14 mouse cellular contexts compared by ENCODE assay signal in genomic region chr17:29297813-29298212, GRCm38 (mm10). TPM values are rescaled to one million over a fixed set of nuclear protein-coding genes. Genes with fewer than 3 reads are reported as not detected.
A peak's percentile ranks its signal among the peaks of the same experiment; 100 is the strongest.
DNase-seq lines count a peak whose midpoint lies in the region; ATAC-seq and TF ChIP-seq lines count a peak whose summit lies in the region.
"Had no signal": no experiment of that assay in that cellular context is flagged by ENCODE, and none has a peak within 500 bp of the region (broad histone marks: within the 10 kb centered on the region; RNA-seq: fewer than 3 reads in every experiment).

No protein-coding gene starts in this region.

- no peak for TF ChIP-seq CTCF in kidney, adult 2 months (conservative IDR thresholded peaks at IDR 0.05; ENCODE audit: insufficient read depth, insufficient read length, low read depth, low read length)

- no peak overlapping the region for H3K4me3 ChIP-seq in kidney, adult 2 months (ENCODE audit: insufficient read depth, low read depth, low read length)
- no peak overlapping the region for H3K4me3 ChIP-seq in limb, embryonic 13.5 days
- no peak overlapping the region for H3K4me3 ChIP-seq in midbrain, embryonic 16.5 days (ENCODE audit: low read depth, low read length)
- H3K4me3 ChIP-seq: embryonic facial prominence, embryonic 13.5 days; heart, embryonic 12.5 days had no signal

- H3K4me1 ChIP-seq in kidney, adult 2 months (ENCODE audit: control insufficient read depth, insufficient read depth, low read length): peaks cover 34% of the 10 kb centered on the region
- peaks cover 27% of the 10 kb centered on the region for H3K4me1 ChIP-seq in limb, embryonic 13.5 days
- no peaks in the 10 kb centered on the region for H3K4me1 ChIP-seq in midbrain, embryonic 16.5 days (ENCODE audit: control insufficient read depth, insufficient read depth, low read length)

- H3K36me3 ChIP-seq in kidney, adult 2 months (ENCODE audit: control insufficient read depth, insufficient read depth, low read length): no peaks in the 10 kb centered on the region; the same call in 1 of the 2 replicates
- H3K36me3 ChIP-seq in limb, embryonic 13.5 days: peaks cover 86% of the 10 kb centered on the region
- peaks cover 37% of the 10 kb centered on the region for H3K36me3 ChIP-seq in midbrain, embryonic 16.5 days (ENCODE audit: control insufficient read depth, insufficient read depth, low read length)

- H3K4me2 ChIP-seq in limb, embryonic 13.5 days (replicated peaks): no peak overlapping the region
- no peak overlapping the region for H3K4me2 ChIP-seq in midbrain, embryonic 16.5 days (ENCODE audit: low read length)
- H3K4me2 ChIP-seq: embryonic facial prominence, embryonic 13.5 days; heart, embryonic 12.5 days had no signal

- no peak for DNase-seq in kidney, adult 2 months
- no peak for DNase-seq in kidney, adult 11 months
- peak; percentile 19 to 44 for DNase-seq in lung, postnatal 4 days
- DNase-seq in lung, postnatal 14 days: no peak
- DNase-seq: adrenal gland, adult 2 months; cerebellum, adult 2 months; lung, adult 2 months had no signal

- 0 out of 2 replicates have a peak overlapping the region, but pooled peaks have one; percentile 20 for H3K27ac ChIP-seq in kidney, adult 2 months (ENCODE audit: insufficient read depth, low read depth, low read length)
- H3K27ac ChIP-seq in limb, embryonic 13.5 days: peak overlapping the region; percentile 33; the same call in 1 of the 2 replicates
- H3K27ac ChIP-seq in midbrain, embryonic 16.5 days (ENCODE audit: low read length): no peak overlapping the region
- H3K27ac ChIP-seq: embryonic facial prominence, embryonic 13.5 days had no signal

- WGBS in kidney, adult 2 months: 57% methylated on average over 6 of the region's 6 CpGs
- 86% methylated on average over 6 of the region's 6 CpGs for WGBS in limb, embryonic 13.5 days
- WGBS in midbrain, embryonic 16.5 days: 81% methylated on average over 6 of the region's 6 CpGs

- no peak for TF ChIP-seq POLR2A in kidney, adult 2 months (IDR thresholded peaks at IDR 0.05; ENCODE audit: low read depth, low read length)

- ATAC-seq in limb, embryonic 13.5 days (ENCODE audit: low FRiP score, low read depth): no peak
- no peak for ATAC-seq in granulocyte monocyte progenitor cell, adult 5-6 weeks (replicated peaks; ENCODE audit: poor library complexity, severe bottlenecking)
- no peak for ATAC-seq in midbrain, embryonic 16.5 days
- ATAC-seq: inflammation-experienced regulatory T-cells, adult 6 months had no signal

- no peaks in the 10 kb centered on the region for H3K27me3 ChIP-seq in kidney, adult 2 months (replicated peaks; ENCODE audit: control insufficient read depth, insufficient read depth, low read length)
- H3K27me3 ChIP-seq in limb, embryonic 13.5 days: no peaks in the 10 kb centered on the region
- no peaks in the 10 kb centered on the region for H3K27me3 ChIP-seq in midbrain, embryonic 16.5 days (ENCODE audit: control insufficient read depth, insufficient read depth, low read depth, low read length)
- H3K27me3 ChIP-seq: embryonic facial prominence, embryonic 13.5 days; heart, embryonic 12.5 days had no signal

- H3K9ac ChIP-seq in limb, embryonic 13.5 days: no peak overlapping the region
- H3K9ac ChIP-seq in midbrain, embryonic 16.5 days (ENCODE audit: low read depth, low read length): no peak overlapping the region
- H3K9ac ChIP-seq: embryonic facial prominence, embryonic 13.5 days; heart, embryonic 12.5 days had no signal

- H3K9me3 ChIP-seq in limb, embryonic 13.5 days: no peaks in the 10 kb centered on the region
- no peaks in the 10 kb centered on the region for H3K9me3 ChIP-seq in midbrain, embryonic 16.5 days (replicated peaks; ENCODE audit: control insufficient read depth, low read length, poor library complexity, severe bottlenecking)
- H3K9me3 ChIP-seq: embryonic facial prominence, embryonic 13.5 days; G1E; heart, embryonic 12.5 days had no signal

RNA-seq across cellular contexts. Expression of gene Pi16, which starts 19.7 kb away (rescaled TPM):
- 18.4 and 22.2 TPM in 2 replicates for polyA plus RNA-seq in kidney, adult 2 months (2012; rRNA removed)
- 0.45 and 0.46 TPM in 2 replicates for polyA plus RNA-seq in limb, embryonic 13.5 days (2015; fragmentation: Nextera tagmentation; extraction: Ambion mirVana)
- total RNA-seq in granulocyte monocyte progenitor cell, adult 5-6 weeks (2014; fragmentation: Nextera tagmentation): 7.0 and 15.7 TPM in 2 replicates
- 9.9 and 10.8 TPM in 2 replicates for total RNA-seq in granulocyte monocyte progenitor cell, adult 5-6 weeks (2017)
- polyA plus RNA-seq in midbrain, embryonic 16.5 days (2015; fragmentation: Nextera tagmentation; extraction: Ambion mirVana): 3.3 and 4.4 TPM in 2 replicates

RNA-seq across cellular contexts. Expression of gene BC004004, which starts 29.2 kb away (rescaled TPM):
- 219 and 228 TPM in 2 replicates for polyA plus RNA-seq in kidney, adult 2 months (2012; rRNA removed)
- polyA plus RNA-seq in limb, embryonic 13.5 days (2015; fragmentation: Nextera tagmentation; extraction: Ambion mirVana): 65.1 and 69.7 TPM in 2 replicates
- 97.2 and 127 TPM in 2 replicates for total RNA-seq in granulocyte monocyte progenitor cell, adult 5-6 weeks (2014; fragmentation: Nextera tagmentation)
- total RNA-seq in granulocyte monocyte progenitor cell, adult 5-6 weeks (2017): 67.3 and 108 TPM in 2 replicates
- 125 TPM in 2 replicates for polyA plus RNA-seq in midbrain, embryonic 16.5 days (2015; fragmentation: Nextera tagmentation; extraction: Ambion mirVana)

RNA-seq across cellular contexts. Expression of gene Ppil1, which starts 33.8 kb away (rescaled TPM):
- 21.5 and 23.5 TPM in 2 replicates for polyA plus RNA-seq in kidney, adult 2 months (2012; rRNA removed)
- 155 and 162 TPM in 2 replicates for polyA plus RNA-seq in limb, embryonic 13.5 days (2015; fragmentation: Nextera tagmentation; extraction: Ambion mirVana)
- total RNA-seq in granulocyte monocyte progenitor cell, adult 5-6 weeks (2014; fragmentation: Nextera tagmentation): 83.0 and 122 TPM in 2 replicates
- 97.1 and 107 TPM in 2 replicates for total RNA-seq in granulocyte monocyte progenitor cell, adult 5-6 weeks (2017)
- 106 and 107 TPM in 2 replicates for polyA plus RNA-seq in midbrain, embryonic 16.5 days (2015; fragmentation: Nextera tagmentation; extraction: Ambion mirVana)

RNA-seq across cellular contexts. Expression of gene Mtch1, which starts 49.9 kb away (rescaled TPM):
- 375 and 393 TPM in 2 replicates for polyA plus RNA-seq in kidney, adult 2 months (2012; rRNA removed)
- polyA plus RNA-seq in limb, embryonic 13.5 days (2015; fragmentation: Nextera tagmentation; extraction: Ambion mirVana): 328 and 333 TPM in 2 replicates
- total RNA-seq in granulocyte monocyte progenitor cell, adult 5-6 weeks (2014; fragmentation: Nextera tagmentation): 125 and 132 TPM in 2 replicates
- total RNA-seq in granulocyte monocyte progenitor cell, adult 5-6 weeks (2017): 69.5 and 74.3 TPM in 2 replicates
- polyA plus RNA-seq in midbrain, embryonic 16.5 days (2015; fragmentation: Nextera tagmentation; extraction: Ambion mirVana): 463 and 470 TPM in 2 replicates

RNA-seq across cellular contexts. Expression of gene Cpne5, which starts 59.8 kb away (rescaled TPM):
- 0.78 and 1.2 TPM in 2 replicates for polyA plus RNA-seq in kidney, adult 2 months (2012; rRNA removed)
- polyA plus RNA-seq in limb, embryonic 13.5 days (2015; fragmentation: Nextera tagmentation; extraction: Ambion mirVana): 10.4 and 12.7 TPM in 2 replicates
- total RNA-seq in granulocyte monocyte progenitor cell, adult 5-6 weeks (2014; fragmentation: Nextera tagmentation): 5.9 and 6.3 TPM in 2 replicates
- total RNA-seq in granulocyte monocyte progenitor cell, adult 5-6 weeks (2017): 1.7 and 14.3 TPM in 2 replicates
- polyA plus RNA-seq in midbrain, embryonic 16.5 days (2015; fragmentation: Nextera tagmentation; extraction: Ambion mirVana): 43.6 and 55.8 TPM in 2 replicates

Comparison
In these comparisons a context has a peak if more than half of its experiments do, and no peak if none do; other contexts are left out.
1. DNase-seq: peak in lung, postnatal 4 days (2 of 2); none in kidney, adult 2 months (single experiment), kidney, adult 11 months (single experiment) and lung, postnatal 14 days (single experiment).